In genomic region chr10:116773846-116774750, GRCm38 (mm10) we compare ENCODE assay signal across 8 mouse cellular contexts.
A peak's percentile ranks its signal among the peaks of the same experiment; 100 is the strongest.
DNase-seq lines count a peak whose midpoint lies in the region; ATAC-seq lines count a peak whose summit lies in the region.

No protein-coding gene starts in this region.

- H3K27ac ChIP-seq in limb, embryonic 13.5 days, result no peak overlapping the region
- no peak overlapping the region for H3K27ac ChIP-seq in limb, embryonic 10.5 days
- peak overlapping the region; percentile 38; the same call in 1 of the 2 replicates for H3K27ac ChIP-seq in heart, embryonic 10.5 days
- peak overlapping the region; percentile 28; the same call in 1 of the 2 replicates for H3K27ac ChIP-seq in neural tube, embryonic 14.5 days (ENCODE audit: low read depth, low read length)

- H3K36me3 ChIP-seq in limb, embryonic 13.5 days, result no peaks in the 10 kb centered on the region
- H3K36me3 ChIP-seq in limb, embryonic 10.5 days, result no peaks in the 10 kb centered on the region
- H3K36me3 ChIP-seq in heart, embryonic 10.5 days, result no peaks in the 10 kb centered on the region
- H3K36me3 ChIP-seq in neural tube, embryonic 14.5 days (ENCODE audit: control insufficient read depth, insufficient read depth, low read length), result no peaks in the 10 kb centered on the region

- WGBS in limb, embryonic 13.5 days, result 40% methylated on average over 15 of the region's 15 CpGs
- WGBS in limb, embryonic 10.5 days, result 70% methylated on average over 15 of the region's 15 CpGs
- 65% methylated on average over 15 of the region's 15 CpGs for WGBS in heart, embryonic 10.5 days
- WGBS in neural tube, embryonic 14.5 days, result 24% methylated on average over 15 of the region's 15 CpGs

- H3K9me3 ChIP-seq in limb, embryonic 13.5 days, result no peaks in the 10 kb centered on the region
- no peaks in the 10 kb centered on the region for H3K9me3 ChIP-seq in limb, embryonic 10.5 days (replicated peaks)
- no peaks in the 10 kb centered on the region for H3K9me3 ChIP-seq in heart, embryonic 10.5 days
- no peaks in the 10 kb centered on the region for H3K9me3 ChIP-seq in neural tube, embryonic 14.5 days (ENCODE audit: control insufficient read depth, low read length)

- no peak for ATAC-seq in limb, embryonic 13.5 days (ENCODE audit: low FRiP score, low read depth)
- ATAC-seq in neural tube, embryonic 14.5 days (ENCODE audit: low read depth), result peak; percentile 58

- H3K27me3 ChIP-seq in limb, embryonic 13.5 days, result no peaks in the 10 kb centered on the region
- no peaks in the 10 kb centered on the region for H3K27me3 ChIP-seq in limb, embryonic 10.5 days (ENCODE audit: low read depth, poor library complexity, severe bottlenecking)
- H3K27me3 ChIP-seq in heart, embryonic 10.5 days (ENCODE audit: insufficient read depth, poor library complexity, severe bottlenecking), result peaks cover 4% of the 10 kb centered on the region; the same call in 1 of the 2 replicates
- H3K27me3 ChIP-seq in neural tube, embryonic 14.5 days (ENCODE audit: control insufficient read depth, insufficient read depth, low read length), result no peaks in the 10 kb centered on the region

- no peak overlapping the region for H3K4me3 ChIP-seq in limb, embryonic 13.5 days
- no peak overlapping the region for H3K4me3 ChIP-seq in limb, embryonic 10.5 days
- no peak overlapping the region for H3K4me3 ChIP-seq in heart, embryonic 10.5 days
- H3K4me3 ChIP-seq in neural tube, embryonic 14.5 days (ENCODE audit: low read depth, low read length), result no peak overlapping the region

- 0 out of 2 replicates have a peak overlapping the region, but pooled peaks have one; percentile 1 for H3K4me2 ChIP-seq in limb, embryonic 13.5 days (replicated peaks)
- no peak overlapping the region for H3K4me2 ChIP-seq in neural tube, embryonic 14.5 days (ENCODE audit: low read depth, low read length)

- H3K9ac ChIP-seq in limb, embryonic 13.5 days, result no peak overlapping the region
- H3K9ac ChIP-seq in neural tube, embryonic 14.5 days (replicated peaks; ENCODE audit: low read depth, low read length), result 0 out of 2 replicates have a peak overlapping the region, but pooled peaks have one; percentile 2

- peaks cover 14% of the 10 kb centered on the region for H3K4me1 ChIP-seq in limb, embryonic 13.5 days
- peaks cover 17% of the 10 kb centered on the region for H3K4me1 ChIP-seq in limb, embryonic 10.5 days
- H3K4me1 ChIP-seq in heart, embryonic 10.5 days, result peaks cover 39% of the 10 kb centered on the region
- H3K4me1 ChIP-seq in neural tube, embryonic 14.5 days (ENCODE audit: control insufficient read depth, insufficient read depth, low read length), result peaks cover 14% of the 10 kb centered on the region

- DNase-seq in adrenal gland, postnatal 10 days, result peak; percentile 30
- no peak for DNase-seq in adrenal gland, adult (ENCODE audit: inconsistent age in 2 of 2, low spot score in 1 of 2)
- no peak for DNase-seq in limb, embryonic 10.5 days (ENCODE audit: low spot score)
- DNase-seq in heart, embryonic 10.5 days (ENCODE audit: low spot score), result no peak
- no peak for DNase-seq in yolk sac, embryonic 10.5 days (ENCODE audit: low spot score)
- no peak for DNase-seq in urinary bladder, postnatal 4 days (ENCODE audit: low spot score in 2 of 2)

Comparison
In these comparisons a context has a peak if more than half of its experiments do, and no peak if none do; other contexts are left out.
1. H3K27ac ChIP-seq: peak in heart, embryonic 10.5 days (single experiment) and neural tube, embryonic 14.5 days (single experiment); none in limb, embryonic 13.5 days (single experiment) and limb, embryonic 10.5 days (single experiment).